Mouse (Mus musculus) heart, adult 2 months (tissue): ENCODE measurements around the gene D630039A03Rik.

Experiments
- CTCF ChIP-seq: fragments of 200-600 bp; IDR thresholded peaks from 2 replicates; pipeline ENCODE4 v1.8.1; 2022; ENCODE audit warnings: antibody characterized with exemption, mild to moderate bottlenecking, moderate library complexity
- POLR2A ChIP-seq: fragments of 200-500 bp; IDR thresholded peaks from 2 replicates; pipeline ENCODE4 v1.6.1; 2011; ENCODE audit warnings: mild to moderate bottlenecking, low read depth, low read length, control low read depth; ENCODE audit not compliant: insufficient read depth

DNA sequence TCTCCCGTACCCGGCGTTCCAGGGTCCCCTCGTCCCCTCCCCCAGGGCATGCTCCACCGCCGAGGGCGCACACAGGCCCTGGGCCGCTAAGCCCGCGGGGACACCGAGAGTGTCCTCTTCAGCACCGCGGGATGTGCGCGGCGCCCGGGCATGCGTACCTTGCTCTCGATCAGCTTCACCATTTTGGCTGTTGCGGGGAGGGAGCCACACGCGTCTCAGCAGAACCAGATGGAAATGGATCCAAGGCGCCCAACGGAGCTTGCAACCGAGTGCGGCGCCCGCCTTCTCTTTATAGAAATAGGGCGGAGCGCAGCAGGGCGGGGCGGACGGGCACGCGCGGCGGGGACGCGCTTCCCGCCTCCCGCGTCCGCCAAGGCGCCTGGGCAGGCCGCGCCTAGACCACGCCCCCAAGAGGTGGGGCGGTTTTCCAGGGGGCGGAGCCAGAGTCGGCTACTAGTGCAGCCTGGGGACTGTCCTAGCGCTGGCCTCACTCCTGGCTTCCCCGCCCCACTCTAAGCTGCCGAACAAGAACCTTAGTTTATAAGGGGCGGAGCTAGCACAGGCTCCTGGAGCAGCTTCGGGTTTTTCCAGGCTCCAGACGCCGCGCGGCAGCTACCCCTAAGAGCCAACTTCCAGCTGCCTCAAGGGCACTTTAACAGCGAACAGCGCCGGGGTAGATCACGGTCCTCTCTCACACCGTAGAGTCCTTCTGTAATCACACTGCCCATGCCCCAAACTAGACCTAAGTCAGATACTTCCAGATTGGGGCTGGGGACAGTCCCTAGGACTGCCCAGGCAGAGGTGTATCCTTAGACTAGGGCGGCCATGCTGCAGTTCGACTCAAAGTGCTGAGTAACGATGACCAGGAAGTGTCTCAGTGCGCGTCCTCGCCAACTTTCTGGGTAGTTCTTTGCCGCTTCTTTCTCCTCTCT lies 40.2 kb upstream of the D630039A03Rik start, which contains the start of gene Txn1:
- TF ChIP-seq CTCF (no peak), POLR2A (peak; percentile 99)
